Mouse (Mus musculus): ENCODE measurements around the gene Hephl1. TPM values are rescaled to one million over a fixed set of nuclear protein-coding genes. Genes with fewer than 3 reads are reported as not detected.

The Hephl1 gene
- polyA plus RNA-seq, 1 experiment from 2014 or later: not detected

- under 1% methylated on average over 63 of the region's 68 CpGs for WGBS
- H3K9ac ChIP-seq: peak within 1 kb of the TSS; percentile 97
- no peaks in the 10 kb centered on the region for H3K9me3 ChIP-seq
- H3K27ac ChIP-seq: peak within 1 kb of the TSS; percentile 97
- ATAC-seq (replicated peaks): peak; percentile 95
- H3K4me3 ChIP-seq: peak within 1 kb of the TSS; percentile 94
- no peaks in the 10 kb centered on the region for H3K27me3 ChIP-seq (replicated peaks)
- no peaks in the 10 kb centered on the region; the same call in 1 of the 2 replicates for H3K36me3 ChIP-seq (replicated peaks)
- peaks cover 41% of the 10 kb centered on the region for H3K4me1 ChIP-seq
- peak within 1 kb of the TSS; percentile 57 for H3K4me2 ChIP-seq
Measured at GRCm38 (mm10) chr9:15045084-15045669, 66.7 kb downstream of the Hephl1 start, which contains the start of gene Panx1. Panx1 (minus strand) TSS chr9:15045478.

DNA sequence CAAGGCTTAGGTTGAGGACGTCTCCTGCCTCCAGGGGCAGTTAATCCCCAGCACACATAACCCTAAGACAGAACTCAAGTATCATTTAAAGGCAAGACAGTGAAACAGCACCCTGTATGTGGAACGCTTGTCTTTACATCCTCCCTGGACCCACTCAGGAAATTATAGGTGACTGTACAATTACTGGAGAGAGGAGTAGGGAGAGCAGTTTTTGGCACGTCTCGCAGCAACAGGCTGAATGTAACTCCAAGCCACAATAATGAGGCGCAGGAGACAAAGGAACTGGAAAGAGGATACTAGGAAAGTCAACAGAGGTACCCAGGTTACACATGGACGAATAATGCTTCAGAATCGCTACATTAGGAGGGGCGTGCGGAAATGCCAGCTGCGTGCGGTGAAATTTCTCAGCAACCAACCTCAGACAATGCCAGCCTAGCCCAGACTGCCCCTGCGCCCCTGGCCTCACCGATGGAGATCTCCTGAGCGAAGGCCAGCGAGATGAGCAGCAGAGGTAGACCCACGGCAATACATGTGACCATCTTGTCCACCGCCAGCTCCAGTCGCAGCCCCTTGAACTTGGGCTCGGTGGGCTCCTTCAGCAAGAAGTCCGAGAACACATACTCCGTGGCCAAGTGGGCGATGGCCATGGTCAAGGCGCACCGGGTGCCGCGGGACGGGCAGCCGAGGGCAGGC is 67.4 kb downstream of the Hephl1 start:
- WGBS: under 1% methylated on average over 28 of the region's 28 CpGs
- peak; percentile 57 for ATAC-seq (replicated peaks)
- no peaks in the 10 kb centered on the region for H3K27me3 ChIP-seq (replicated peaks)
- H3K27ac ChIP-seq: peak overlapping the region; percentile 97
- peak overlapping the region; percentile 94 for H3K4me3 ChIP-seq
- H3K4me1 ChIP-seq: peaks cover 41% of the 10 kb centered on the region
- no peaks in the 10 kb centered on the region for H3K9me3 ChIP-seq
- H3K36me3 ChIP-seq (replicated peaks): no peaks in the 10 kb centered on the region; the same call in 1 of the 2 replicates
- H3K4me2 ChIP-seq: peak overlapping the region; percentile 57
- peak overlapping the region; percentile 97 for H3K9ac ChIP-seq

- Histone ChIP-seq H3K4me3 (no peak overlapping the region), H3K9me3 (no peaks in the 10 kb centered on the region), H3K4me1 (peaks cover 53% of the 10 kb centered on the region), H3K27me3 (replicated peaks) (no peaks in the 10 kb centered on the region), H3K36me3 (replicated peaks) (no peaks in the 10 kb centered on the region; the same call in 1 of the 2 replicates), H3K27ac (no peak overlapping the region), H3K4me2 (no peak overlapping the region), H3K9ac (no peak overlapping the region)
- WGBS: 93% methylated on average over 11 of the region's 11 CpGs
- no peak for ATAC-seq (replicated peaks)
Measured at GRCm38 (mm10) chr9:15041556-15041955, 70.4 kb downstream of the Hephl1 start.

GRCm38 (mm10) chr9:15039848-15040247 is 72.1 kb downstream of the Hephl1 start:
- H3K27ac ChIP-seq: no peak overlapping the region
- ATAC-seq (replicated peaks): no peak
- no peak overlapping the region for H3K4me3 ChIP-seq
- no peaks in the 10 kb centered on the region for H3K27me3 ChIP-seq (replicated peaks)
- 97% methylated on average over 5 of the region's 5 CpGs for WGBS
- H3K9ac ChIP-seq: no peak overlapping the region
- H3K36me3 ChIP-seq (replicated peaks): no peaks in the 10 kb centered on the region; the same call in 1 of the 2 replicates
- peaks cover 52% of the 10 kb centered on the region for H3K4me1 ChIP-seq
- H3K4me2 ChIP-seq: no peak overlapping the region
- no peaks in the 10 kb centered on the region for H3K9me3 ChIP-seq

GRCm38 (mm10) chr9:15037704-15038103 is 74.2 kb downstream of the Hephl1 start:
- no peaks in the 10 kb centered on the region for H3K27me3 ChIP-seq (replicated peaks)
- no peaks in the 10 kb centered on the region; the same call in 1 of the 2 replicates for H3K36me3 ChIP-seq (replicated peaks)
- H3K4me3 ChIP-seq: no peak overlapping the region
- H3K9ac ChIP-seq: no peak overlapping the region
- H3K4me1 ChIP-seq: peaks cover 37% of the 10 kb centered on the region
- ATAC-seq (replicated peaks): no peak
- no peaks in the 10 kb centered on the region for H3K9me3 ChIP-seq
- H3K27ac ChIP-seq: no peak overlapping the region
- WGBS: 43% methylated on average over 3 of the region's 3 CpGs
- H3K4me2 ChIP-seq: no peak overlapping the region

DNA sequence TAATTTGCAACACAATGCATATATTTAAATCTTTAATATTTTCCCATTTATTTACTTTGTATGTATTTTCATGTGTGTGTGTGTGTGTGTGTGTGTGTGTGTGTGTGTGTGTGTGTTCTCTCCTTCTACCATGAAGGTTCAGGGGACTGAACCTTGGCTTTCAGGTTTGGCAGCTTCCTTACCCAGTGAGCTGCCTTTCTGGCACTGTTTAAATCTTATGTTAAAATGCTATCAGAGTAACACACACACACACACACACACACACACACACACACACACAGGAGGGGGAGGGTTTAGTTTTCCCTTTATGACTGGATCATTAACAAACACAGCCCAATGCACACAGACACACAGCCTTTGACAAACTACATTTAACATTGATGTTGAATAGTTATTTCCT is 74.7 kb downstream of the Hephl1 start:
- H3K4me3 ChIP-seq: no peak overlapping the region
- no peaks in the 10 kb centered on the region for H3K9me3 ChIP-seq
- no peak overlapping the region for H3K27ac ChIP-seq
- no peaks in the 10 kb centered on the region for H3K27me3 ChIP-seq (replicated peaks)
- H3K9ac ChIP-seq: no peak overlapping the region
- no peaks in the 10 kb centered on the region; the same call in 1 of the 2 replicates for H3K36me3 ChIP-seq (replicated peaks)
- H3K4me1 ChIP-seq: peaks cover 32% of the 10 kb centered on the region
- no peak overlapping the region for H3K4me2 ChIP-seq
- no peak for ATAC-seq (replicated peaks)

DNA sequence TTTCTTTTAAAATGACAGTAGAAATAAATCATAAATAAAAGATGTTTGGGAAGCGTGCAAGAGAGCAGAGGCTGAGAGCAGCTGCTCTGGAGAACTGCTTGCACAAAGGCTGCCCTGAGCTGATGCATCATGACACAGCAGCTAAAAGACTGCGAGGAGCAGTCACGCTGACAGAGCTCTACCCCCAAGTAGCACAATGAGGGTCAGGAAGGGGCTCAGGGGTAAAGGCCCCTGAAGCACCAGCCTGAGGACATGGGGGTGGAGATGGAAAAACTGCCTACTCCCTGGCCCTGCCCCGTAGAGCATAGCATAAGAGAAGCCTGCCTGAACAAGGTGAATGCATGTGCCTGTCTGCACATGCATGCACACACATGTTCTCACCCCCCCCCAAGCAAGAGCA is 75.1 kb downstream of the Hephl1 start:
- no peak overlapping the region for H3K4me2 ChIP-seq
- 22% methylated on average over 4 of the region's 4 CpGs for WGBS
- no peaks in the 10 kb centered on the region; the same call in 1 of the 2 replicates for H3K36me3 ChIP-seq (replicated peaks)
- H3K4me1 ChIP-seq: peaks cover 28% of the 10 kb centered on the region
- peak overlapping the region; percentile 66 for H3K27ac ChIP-seq
- no peak overlapping the region for H3K9ac ChIP-seq
- no peaks in the 10 kb centered on the region for H3K27me3 ChIP-seq (replicated peaks)
- no peaks in the 10 kb centered on the region for H3K9me3 ChIP-seq
- no peak overlapping the region for H3K4me3 ChIP-seq
- ATAC-seq (replicated peaks): peak; percentile 59

GRCm38 (mm10) chr9:15036405-15036804 is 75.5 kb downstream of the Hephl1 start:
- peaks cover 24% of the 10 kb centered on the region for H3K4me1 ChIP-seq
- H3K4me2 ChIP-seq: no peak overlapping the region
- ATAC-seq (replicated peaks): peak; percentile 60; the same call in 1 of the 2 replicates
- H3K36me3 ChIP-seq (replicated peaks): no peaks in the 10 kb centered on the region; the same call in 1 of the 2 replicates
- H3K9ac ChIP-seq: no peak overlapping the region
- no peak overlapping the region for H3K4me3 ChIP-seq
- 81% methylated on average over 2 of the region's 2 CpGs for WGBS
- no peaks in the 10 kb centered on the region for H3K9me3 ChIP-seq
- no peaks in the 10 kb centered on the region for H3K27me3 ChIP-seq (replicated peaks)
- no peak overlapping the region for H3K27ac ChIP-seq

DNA sequence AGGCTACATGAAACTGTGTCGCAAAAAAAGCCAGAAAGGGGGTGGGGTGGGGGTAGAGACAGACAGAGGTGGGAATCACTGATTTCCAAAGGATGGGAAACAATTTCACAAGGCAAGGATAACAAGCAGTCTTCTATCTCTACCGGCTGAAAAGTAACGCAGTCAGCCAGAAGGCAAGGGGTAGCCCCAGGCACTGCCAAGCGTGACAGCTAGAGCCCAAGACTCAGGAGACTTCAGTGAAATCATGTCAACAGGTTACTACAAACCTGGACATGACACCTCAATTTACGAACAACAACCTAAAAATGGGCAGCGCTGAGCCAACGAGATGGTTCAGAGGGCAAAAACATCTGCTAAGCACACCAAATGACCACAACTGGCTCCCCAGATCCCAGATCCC is 75.9 kb downstream of the Hephl1 start:
- Histone ChIP-seq H3K4me2 (no peak overlapping the region), H3K27me3 (replicated peaks) (no peaks in the 10 kb centered on the region), H3K27ac (no peak overlapping the region), H3K36me3 (replicated peaks) (no peaks in the 10 kb centered on the region; the same call in 1 of the 2 replicates), H3K4me1 (peaks cover 20% of the 10 kb centered on the region), H3K4me3 (no peak overlapping the region), H3K9ac (no peak overlapping the region), H3K9me3 (no peaks in the 10 kb centered on the region)
- ATAC-seq (replicated peaks): no peak
- WGBS: 78% methylated on average over 7 of the region's 7 CpGs

- Histone ChIP-seq H3K9me3 (no peaks in the 10 kb centered on the region), H3K36me3 (replicated peaks) (no peaks in the 10 kb centered on the region), H3K27ac (no peak overlapping the region), H3K9ac (no peak overlapping the region), H3K4me2 (no peak overlapping the region), H3K4me3 (no peak overlapping the region), H3K27me3 (replicated peaks) (no peaks in the 10 kb centered on the region), H3K4me1 (peaks cover 16% of the 10 kb centered on the region)
- no peak for ATAC-seq (replicated peaks)
- WGBS: 87% methylated on average over 7 of the region's 7 CpGs
Measured at GRCm38 (mm10) chr9:15034546-15035273, 77.2 kb downstream of the Hephl1 start.

GRCm38 (mm10) chr9:15033568-15034160 is 78.2 kb downstream of the Hephl1 start:
- H3K4me2 ChIP-seq: no peak overlapping the region
- H3K36me3 ChIP-seq (replicated peaks): no peaks in the 10 kb centered on the region
- no peak for ATAC-seq (replicated peaks)
- no peak overlapping the region for H3K27ac ChIP-seq
- peaks cover 16% of the 10 kb centered on the region for H3K4me1 ChIP-seq
- no peak overlapping the region for H3K4me3 ChIP-seq
- no peak overlapping the region for H3K9ac ChIP-seq
- H3K9me3 ChIP-seq: no peaks in the 10 kb centered on the region
- WGBS: 63% methylated on average over 5 of the region's 5 CpGs
- H3K27me3 ChIP-seq (replicated peaks): no peaks in the 10 kb centered on the region

- WGBS: 80% methylated on average over 4 of the region's 4 CpGs
- no peaks in the 10 kb centered on the region for H3K36me3 ChIP-seq (replicated peaks)
Measured at GRCm38 (mm10) chr9:15032797-15033196, 79.1 kb downstream of the Hephl1 start.

More at GRCm38 (mm10) chr9:15032797-15033196, 79.1 kb downstream of the Hephl1 start:
- Histone ChIP-seq H3K9me3 (no peaks in the 10 kb centered on the region), H3K9ac (no peak overlapping the region), H3K4me3 (no peak overlapping the region), H3K4me2 (no peak overlapping the region), H3K27me3 (replicated peaks) (no peaks in the 10 kb centered on the region), H3K4me1 (peaks cover 15% of the 10 kb centered on the region), H3K27ac (no peak overlapping the region)
- no peak for ATAC-seq (replicated peaks)
